Mouse (Mus musculus) MEL (cell line): ENCODE results near the gene Gatad2a. TPM values are rescaled to one million over a fixed set of nuclear protein-coding genes. Genes with fewer than 3 reads are reported as not detected.

Experiments used
- DNase-seq: peaks from one replicate; pipeline ENCODE4 v3.0.0; 2011; ENCODE audit warnings: low read depth, low spot score
- H3K27ac ChIP-seq: 2 replicates; pipeline ENCODE4 v1.5.1; 2012; ENCODE audit warnings: low read depth, mild to moderate bottlenecking, control low read depth, low read length, moderate library complexity; ENCODE audit not compliant: control insufficient read depth
- H3K27me3 ChIP-seq, 2 experiments: fragments of 150-350 bp in 1 of 2; sonication (generic) in 1 of 2; 2 replicates each; pipeline ENCODE4 v1.6.1; 2012; ENCODE audit warnings: low read length in 2 of 2, mild to moderate bottlenecking in 2 of 2, improper control_type of control experiment in 1 of 2, moderate library complexity in 1 of 2; ENCODE audit not compliant: insufficient read depth in 2 of 2, control insufficient read depth in 1 of 2
- H3K36me3 ChIP-seq, 2 experiments: 2 replicates each; pipeline ENCODE4 v1.6.1; 2012 to 2014; ENCODE audit warnings: low read length in 2 of 2, improper control_type of control experiment in 1 of 2, inconsistent platforms in 1 of 2, mild to moderate bottlenecking in 1 of 2; ENCODE audit not compliant: insufficient read depth in 2 of 2, control insufficient read depth in 1 of 2
- H3K4me1 ChIP-seq, 2 experiments: fragments of 150-350 bp in 1 of 2; sonication (generic) in 1 of 2; 2 replicates each; pipeline ENCODE4 v1.6.1; 2012; ENCODE audit warnings: low read length in 2 of 2, improper control_type of control experiment in 1 of 2, mild to moderate bottlenecking in 1 of 2; ENCODE audit not compliant: insufficient read depth in 2 of 2, control insufficient read depth in 1 of 2
- H3K4me3 ChIP-seq, 2 experiments: fragments of 150-350 bp in 1 of 2; sonication (generic) in 1 of 2; 2 replicates each; pipeline ENCODE4 v1.5.1; 2012; ENCODE audit warnings: low read depth in 2 of 2, low read length in 2 of 2, mild to moderate bottlenecking in 2 of 2, moderate library complexity in 2 of 2, control low read depth in 1 of 2, improper control_type of control experiment in 1 of 2; ENCODE audit not compliant: control insufficient read depth in 1 of 2, insufficient read depth in 1 of 2
- H3K79me2 ChIP-seq: 2 replicates; pipeline ENCODE4 v1.6.1; 2012; ENCODE audit warnings: mild to moderate bottlenecking, low read length, moderate library complexity; ENCODE audit not compliant: control insufficient read depth, poor library complexity, insufficient read depth
- H3K9ac ChIP-seq: 2 replicates; pipeline ENCODE4 v1.6.1; 2012; ENCODE audit warnings: low read depth, mild to moderate bottlenecking, control low read depth, low read length, moderate library complexity; ENCODE audit not compliant: control insufficient read depth, poor library complexity, severe bottlenecking
- H3K9me3 ChIP-seq: fragments of 150-350 bp; sonication (generic); replicated peaks from 2 replicates; pipeline ENCODE4 v1.6.1; 2012; ENCODE audit warnings: mild to moderate bottlenecking, low read length, improper control_type of control experiment, moderate library complexity; ENCODE audit not compliant: insufficient read depth
- CHD1 ChIP-seq: IDR thresholded peaks from 2 replicates; pipeline ENCODE4 v1.6.1; 2012; ENCODE audit warnings: low read depth, mild to moderate bottlenecking, inconsistent platforms, low read length, improper control_type of control experiment
- CTCF ChIP-seq, 3 experiments: IDR thresholded peaks in 2 of 3; conservative IDR thresholded peaks in 1 of 3; 2 replicates each; pipeline ENCODE4 v1.5.1; 2011 to 2012; ENCODE audit warnings: low read length in 3 of 3, low read depth in 2 of 3, mild to moderate bottlenecking in 2 of 3, improper control_type of control experiment in 1 of 3, inconsistent platforms in 1 of 3, mixed read lengths in 1 of 3, moderate library complexity in 1 of 3; ENCODE audit not compliant: control insufficient read depth in 1 of 3, insufficient read depth in 1 of 3, poor library complexity in 1 of 3, severe bottlenecking in 1 of 3
- E2F4 ChIP-seq: IDR thresholded peaks from 2 replicates; pipeline ENCODE4 v1.6.1; 2011; ENCODE audit warnings: low read depth, low read length, improper control_type of control experiment, borderline replicate concordance
- ELF1 ChIP-seq: IDR thresholded peaks from 2 replicates; pipeline ENCODE4 v1.6.1; 2014; ENCODE audit warnings: low read depth, mild to moderate bottlenecking, inconsistent platforms, low read length, improper control_type of control experiment, moderate library complexity
- ETS1 ChIP-seq: IDR thresholded peaks from 2 replicates; pipeline ENCODE4 v1.6.1; 2012; ENCODE audit warnings: low read depth, mild to moderate bottlenecking, inconsistent platforms, low read length, improper control_type of control experiment, moderate library complexity
- MAFK ChIP-seq: IDR thresholded peaks from 2 replicates; pipeline ENCODE4 v1.6.1; 2011; ENCODE audit warnings: low read depth, mild to moderate bottlenecking, low read length, improper control_type of control experiment, borderline replicate concordance
- MAZ ChIP-seq: IDR thresholded peaks from 2 replicates; pipeline ENCODE4 v1.6.1; 2012; ENCODE audit warnings: low read depth, mild to moderate bottlenecking, inconsistent platforms, low read length, improper control_type of control experiment
- MXI1 ChIP-seq: IDR thresholded peaks from 2 replicates; pipeline ENCODE4 v1.6.1; 2011; ENCODE audit warnings: mild to moderate bottlenecking, low read depth, low read length, improper control_type of control experiment
- POLR2A ChIP-seq, 2 experiments: IDR thresholded peaks; 2 replicates each; pipeline ENCODE4 v1.6.1; 2011 to 2012; ENCODE audit warnings: low read length in 2 of 2, mild to moderate bottlenecking in 2 of 2, control low read depth in 1 of 2, improper control_type of control experiment in 1 of 2, low read depth in 1 of 2, moderate library complexity in 1 of 2; ENCODE audit not compliant: control insufficient read depth in 1 of 2, insufficient read depth in 1 of 2, poor library complexity in 1 of 2
- POLR2AphosphoS5 ChIP-seq: IDR thresholded peaks from 2 replicates; pipeline ENCODE4 v1.6.1; 2012; ENCODE audit warnings: low read depth, borderline replicate concordance, mild to moderate bottlenecking, inconsistent platforms, low read length, moderate library complexity, mixed read lengths
- RAD21 ChIP-seq: IDR thresholded peaks from 2 replicates; pipeline ENCODE4 v1.6.1; 2011; ENCODE audit warnings: mild to moderate bottlenecking, low read depth, low read length, improper control_type of control experiment
- RCOR1 ChIP-seq: IDR thresholded peaks from 2 replicates; pipeline ENCODE4 v1.6.1; 2012; ENCODE audit warnings: low read depth, mild to moderate bottlenecking, inconsistent platforms, low read length, improper control_type of control experiment
- SIN3A ChIP-seq: IDR thresholded peaks from 2 replicates; pipeline ENCODE4 v1.6.1; 2012; ENCODE audit warnings: low read length, improper control_type of control experiment, inconsistent platforms
- SMC3 ChIP-seq: IDR thresholded peaks from 2 replicates; pipeline ENCODE4 v1.6.1; 2011; ENCODE audit warnings: low read depth, low read length, improper control_type of control experiment
- TAL1 ChIP-seq: IDR thresholded peaks from 2 replicates; pipeline ENCODE4 v1.6.1; 2012; ENCODE audit warnings: mild to moderate bottlenecking, inconsistent platforms, low read length, moderate library complexity, mixed read lengths
- UBTF ChIP-seq: IDR thresholded peaks from 2 replicates; pipeline ENCODE4 v1.6.1; 2012; ENCODE audit warnings: low read depth, mild to moderate bottlenecking, inconsistent platforms, low read length, improper control_type of control experiment, moderate library complexity, borderline replicate concordance; ENCODE audit not compliant: insufficient read depth
- USF1 ChIP-seq: IDR thresholded peaks from 2 replicates; pipeline ENCODE4 v1.6.1; 2014; ENCODE audit warnings: low read depth, mild to moderate bottlenecking, inconsistent platforms, low read length, improper control_type of control experiment, moderate library complexity
- polyA plus RNA-seq, 2 experiments: library from polyadenylated mRNA; stranded (reverse) in 1 of 2; unstranded in 1 of 2; fragments of >175 nt in 1 of 2; fragments of >200 nt in 1 of 2; gene quantifications; 2 replicates each; pipeline versions ENCODE4 v1.2.1 to v1.2.4; 2012; ENCODE audit warnings: low replicate concordance in 2 of 2, low read depth in 1 of 2; ENCODE audit not compliant: insufficient read length in 2 of 2, insufficient read depth in 1 of 2, missing spikeins in 1 of 2
- total RNA-seq: library from RNA; depleted of rRNA; stranded (reverse); fragments of 300-350 nt; gene quantifications from 2 replicates; pipeline ENCODE4 v1.2.3, GENCODE M21; 2012

Gatad2a gene
- total and polyA plus RNA-seq, 3 experiments: 38.0 to 129 (median 111) TPM

DNA sequence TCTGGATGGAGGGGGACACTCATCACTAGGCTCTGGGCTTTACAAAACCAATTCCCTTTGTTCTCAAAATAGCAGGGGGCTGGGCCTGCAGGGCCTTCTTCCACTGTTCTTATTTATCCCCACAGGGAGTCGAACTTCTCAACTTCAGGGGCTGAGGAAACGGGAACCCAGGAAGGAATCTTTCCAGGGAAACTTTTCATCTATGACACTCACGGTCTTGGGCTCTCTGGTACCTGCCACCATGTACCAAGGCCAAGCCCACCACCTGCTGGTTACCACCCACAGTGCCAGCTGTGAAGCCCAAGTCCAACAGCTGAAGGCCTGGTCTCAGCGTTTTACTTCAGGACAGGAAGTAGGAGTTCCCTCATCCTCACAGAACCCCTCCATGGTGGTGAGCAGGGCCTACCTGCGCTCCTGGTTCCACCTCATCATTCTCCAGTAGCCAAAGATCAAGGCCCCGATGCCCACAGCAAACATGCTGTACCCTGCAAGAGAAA is 101.3 kb downstream of the Gatad2a start:
- peaks cover 0 to 4% of the 10 kb centered on the region in 2 experiments; a peak in 1 of 4 replicates for H3K36me3 ChIP-seq

GRCm38 (mm10) chr8:69893863-69894262 is 102.3 kb downstream of the Gatad2a start:
- Histone ChIP-seq H3K4me3 (no peak overlapping the region), H3K27ac (no peak overlapping the region), H3K79me2 (peaks cover 21% of the 10 kb centered on the region), H3K27me3 (no peaks in the 10 kb centered on the region), H3K4me1 (no peaks in the 10 kb centered on the region), H3K9ac (no peak overlapping the region), H3K9me3 (no peaks in the 10 kb centered on the region), H3K36me3 (no peaks in the 10 kb centered on the region)
- TF ChIP-seq SMC3 (peak; percentile 59), CHD1 (no peak), CTCF (IDR thresholded peaks at IDR 0.05 in 2 of 3, conservative IDR thresholded peaks at IDR 0.05 in 1 of 3; ENCODE audit: control insufficient read depth in 1 of 3, insufficient read depth in 1 of 3, low read depth in 2 of 3, low read length in 3 of 3, poor library complexity in 1 of 3, severe bottlenecking in 1 of 3) (peak; percentile 71 to 87 (median 73)), POLR2AphosphoS5 (no peak), ELF1 (no peak), RAD21 (peak; percentile 48), RCOR1 (no peak), POLR2A (IDR thresholded peaks at IDR 0.05; ENCODE audit: control insufficient read depth in 1 of 2, insufficient read depth in 1 of 2, low read depth in 1 of 2, low read length in 2 of 2, poor library complexity in 1 of 2) (no peak), ETS1 (no peak), SIN3A (no peak)
- peak; percentile 79 for DNase-seq

More for the DNA sequence above, 101.3 kb downstream of the Gatad2a start:
- DNase-seq: no peak
- no peaks in the 10 kb centered on the region for H3K9me3 ChIP-seq
- H3K27ac ChIP-seq: no peak overlapping the region
- no peaks in the 10 kb centered on the region for H3K27me3 ChIP-seq
- peaks cover 26% of the 10 kb centered on the region for H3K79me2 ChIP-seq
- H3K4me1 ChIP-seq: no peaks in the 10 kb centered on the region
- H3K4me3 ChIP-seq: no peak overlapping the region
- TF ChIP-seq MAZ (no peak), TAL1 (no peak), SMC3 (no peak), UBTF (no peak), USF1 (no peak), MAFK (no peak), MXI1 (no peak), E2F4 (no peak)
- no peak overlapping the region for H3K9ac ChIP-seq
